Mouse (Mus musculus): Measurements from ENCODE around the gene Exoc8. TPM values are rescaled to one million over a fixed set of nuclear protein-coding genes. Genes with fewer than 3 reads are reported as not detected.

Gene Exoc8
- total RNA-seq (2015) (6.5 and 8.9 TPM in 2 replicates), total RNA-seq (2017) (14.5 and 16.1 TPM in 2 replicates)

DNA sequence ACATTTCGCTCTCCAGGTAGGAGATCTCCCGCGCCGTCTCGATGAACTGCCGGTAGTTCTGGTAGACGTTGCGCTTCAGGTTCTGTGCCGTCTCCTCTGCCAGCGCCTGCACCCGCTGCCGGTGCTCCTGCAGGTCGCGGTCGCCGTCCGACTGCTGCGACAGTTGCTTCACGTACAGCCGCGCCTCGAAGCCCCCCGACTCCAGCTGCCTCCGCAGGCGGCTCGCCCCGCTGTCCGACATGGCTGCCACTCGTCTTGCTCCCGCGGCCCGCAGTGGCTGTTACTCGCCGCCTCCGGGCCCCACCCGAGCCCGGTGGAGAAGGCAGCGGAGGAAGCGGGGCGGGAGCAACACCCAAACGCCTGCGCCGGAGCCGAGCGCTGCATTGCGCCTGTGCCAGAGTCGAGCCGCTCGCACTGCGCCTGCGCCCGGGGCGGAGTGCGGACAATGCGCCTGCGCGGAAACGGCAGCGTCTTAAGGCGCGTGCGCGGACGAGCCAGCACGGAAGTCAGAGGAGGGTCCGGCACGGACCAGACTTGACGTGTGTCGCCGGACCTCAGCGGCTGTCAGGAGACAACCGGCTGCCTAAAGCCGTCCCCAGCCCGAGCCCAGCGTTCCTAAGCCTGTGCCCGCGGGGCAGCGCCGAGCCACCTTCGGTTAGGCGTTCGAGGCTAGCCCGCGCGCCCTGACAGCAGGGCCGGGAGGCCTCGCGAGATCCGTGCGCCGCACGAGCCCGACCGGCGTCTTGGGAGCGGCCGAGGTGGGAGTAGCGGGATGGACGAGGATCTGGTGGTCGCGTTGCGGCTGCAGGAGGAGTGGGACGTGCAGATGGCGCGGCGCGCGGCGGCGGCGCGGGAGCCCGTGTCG, at the start of gene Exoc8, which contains the start of gene Sprtn:
Exoc8 (minus strand) TSS at position 320 of the 865 bp plus-strand sequence.
Sprtn (plus strand) TSS at position 501 of the 865 bp plus-strand sequence.
- peak; percentile 86 for ATAC-seq (ENCODE audit: poor library complexity, severe bottlenecking)

DNA sequence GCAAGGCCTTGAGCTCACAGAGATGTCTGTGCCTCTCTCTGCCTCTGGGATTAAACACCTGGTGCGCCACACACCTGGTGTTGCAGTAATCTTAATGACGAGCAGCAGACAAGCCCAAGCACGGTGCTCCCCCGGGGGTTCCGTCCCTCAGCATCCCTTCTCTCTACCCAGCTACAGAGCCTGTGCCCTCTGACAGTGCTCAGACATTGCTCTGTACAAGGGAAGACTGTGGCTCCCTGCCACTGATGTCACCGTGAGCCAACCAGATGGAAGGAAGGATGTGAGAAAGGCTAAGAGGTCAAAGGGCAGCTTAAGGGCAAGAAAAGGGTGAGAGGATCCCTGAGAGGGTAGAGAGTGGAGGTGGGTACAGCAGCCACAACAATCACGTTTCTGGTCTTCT, 46.9 kb upstream of the Exoc8 start:
- ATAC-seq (ENCODE audit: poor library complexity, severe bottlenecking), result no peak

GRCm38 (mm10) chr8:124943801-124944200, 46.3 kb upstream of the Exoc8 start:
- ATAC-seq (ENCODE audit: poor library complexity, severe bottlenecking), result no peak

DNA sequence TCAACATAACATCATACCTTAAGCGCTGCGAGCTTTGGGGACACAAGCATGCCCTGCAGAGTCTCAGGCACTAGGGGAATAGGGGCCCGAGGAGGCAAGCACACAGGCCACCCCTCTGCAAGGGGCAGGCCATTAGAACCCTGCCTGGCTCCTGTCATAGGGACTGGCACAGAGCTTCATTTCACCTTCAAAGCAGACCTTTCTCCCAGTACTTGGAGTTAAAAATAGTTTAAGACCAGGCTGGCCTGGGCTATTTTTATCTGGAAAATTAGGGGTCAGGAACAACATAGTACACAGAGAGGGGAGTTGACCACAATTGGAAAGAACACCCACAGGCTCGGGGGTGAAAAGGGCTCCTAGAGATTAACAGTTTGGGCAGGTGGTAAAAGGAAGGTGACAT, 39.8 kb upstream of the Exoc8 start:
- no peak for ATAC-seq (ENCODE audit: poor library complexity, severe bottlenecking)

- no peak for ATAC-seq (ENCODE audit: poor library complexity, severe bottlenecking)
Observed at GRCm38 (mm10) chr8:124936699-124937098, 39.2 kb upstream of the Exoc8 start.

DNA sequence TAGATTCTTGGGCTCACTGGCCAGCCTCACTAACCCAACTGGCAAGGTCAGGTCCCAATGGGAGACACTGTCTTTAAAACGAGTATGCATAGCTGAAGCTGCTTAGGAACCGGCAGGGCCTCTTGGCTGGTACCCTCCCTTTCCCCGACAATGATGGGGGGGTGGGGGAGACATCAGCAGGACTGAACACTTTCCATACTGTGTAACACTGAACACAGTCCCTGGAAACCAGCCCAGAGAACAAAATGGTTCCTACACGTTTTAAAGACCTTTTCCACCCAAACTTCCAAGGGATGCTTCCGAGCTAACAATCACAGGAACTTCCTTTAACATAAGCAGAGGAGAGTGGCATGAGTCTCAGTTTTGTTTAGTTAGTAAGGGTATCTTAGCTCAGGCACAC, 37.6 kb upstream of the Exoc8 start:
- no peak for ATAC-seq (ENCODE audit: poor library complexity, severe bottlenecking)

GRCm38 (mm10) chr8:124932435-124932834, 34.9 kb upstream of the Exoc8 start:
- peak; percentile 56 for ATAC-seq (ENCODE audit: poor library complexity, severe bottlenecking)

GRCm38 (mm10) chr8:124930649-124931048, 33.1 kb upstream of the Exoc8 start:
- ATAC-seq (ENCODE audit: poor library complexity, severe bottlenecking), result no peak

- ATAC-seq (ENCODE audit: poor library complexity, severe bottlenecking), result no peak
Observed at GRCm38 (mm10) chr8:124930086-124930485, 32.6 kb upstream of the Exoc8 start.

DNA sequence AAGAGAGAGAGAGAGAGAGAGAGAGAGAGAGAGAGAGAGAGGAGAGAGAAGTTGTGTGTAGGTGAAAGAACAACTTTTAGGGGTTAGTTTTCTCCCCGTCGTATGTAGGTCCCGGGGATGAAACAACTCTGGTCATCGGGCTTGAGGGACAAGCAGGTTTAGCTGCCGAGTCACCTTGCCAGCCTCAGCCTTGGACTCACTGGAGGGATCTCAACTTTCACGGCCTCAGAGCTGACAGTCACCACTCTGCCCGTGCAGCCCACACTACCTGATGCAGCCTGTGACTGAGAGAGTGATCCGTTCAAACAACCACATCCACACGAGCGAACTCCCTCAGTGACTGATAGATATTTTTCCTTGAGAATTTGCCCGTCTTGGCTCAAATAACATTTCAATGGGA, 31.5 kb upstream of the Exoc8 start:
- ATAC-seq (ENCODE audit: poor library complexity, severe bottlenecking), result no peak

GRCm38 (mm10) chr8:124926351-124926771, 28.9 kb upstream of the Exoc8 start:
- ATAC-seq (ENCODE audit: poor library complexity, severe bottlenecking), result no peak

- no peak for ATAC-seq (ENCODE audit: poor library complexity, severe bottlenecking)
Observed at GRCm38 (mm10) chr8:124925544-124926266, 28.2 kb upstream of the Exoc8 start.

DNA sequence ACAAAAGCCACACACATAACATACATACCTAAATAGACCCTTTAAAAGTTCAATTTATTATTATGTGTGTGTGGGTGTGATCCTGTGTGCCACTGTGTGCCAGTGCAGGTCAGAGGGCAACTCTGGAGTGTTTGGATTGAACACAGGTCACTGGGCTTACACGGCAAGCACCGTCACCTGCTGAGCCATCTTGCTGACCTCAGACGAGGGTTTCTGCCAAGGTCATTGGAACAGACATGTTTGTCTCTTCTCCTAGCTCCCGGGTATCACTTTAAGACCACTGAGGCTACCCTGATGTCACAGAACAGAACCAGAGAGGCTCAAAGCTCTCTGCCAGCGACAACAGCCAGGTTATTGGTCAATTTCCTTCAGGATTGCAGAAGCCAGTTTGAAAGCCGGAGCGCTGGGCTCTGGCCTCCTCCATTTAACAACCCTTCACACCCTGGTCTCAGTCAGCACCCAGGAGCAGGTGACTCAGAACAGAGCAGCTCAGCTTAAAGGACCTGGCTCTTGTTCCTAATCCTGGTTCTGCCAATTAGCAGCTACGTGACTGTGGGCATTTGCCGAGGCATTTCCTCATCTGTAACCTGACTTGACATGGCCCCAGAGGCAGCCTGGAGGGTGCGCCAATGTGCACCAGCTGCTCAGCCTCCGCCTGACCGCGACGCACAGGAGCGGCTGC, 26.6 kb upstream of the Exoc8 start:
- ATAC-seq (ENCODE audit: poor library complexity, severe bottlenecking), result peak; percentile 62

- ATAC-seq (ENCODE audit: poor library complexity, severe bottlenecking), result peak; percentile 28
Observed at GRCm38 (mm10) chr8:124922490-124923089, 25.1 kb upstream of the Exoc8 start.

DNA sequence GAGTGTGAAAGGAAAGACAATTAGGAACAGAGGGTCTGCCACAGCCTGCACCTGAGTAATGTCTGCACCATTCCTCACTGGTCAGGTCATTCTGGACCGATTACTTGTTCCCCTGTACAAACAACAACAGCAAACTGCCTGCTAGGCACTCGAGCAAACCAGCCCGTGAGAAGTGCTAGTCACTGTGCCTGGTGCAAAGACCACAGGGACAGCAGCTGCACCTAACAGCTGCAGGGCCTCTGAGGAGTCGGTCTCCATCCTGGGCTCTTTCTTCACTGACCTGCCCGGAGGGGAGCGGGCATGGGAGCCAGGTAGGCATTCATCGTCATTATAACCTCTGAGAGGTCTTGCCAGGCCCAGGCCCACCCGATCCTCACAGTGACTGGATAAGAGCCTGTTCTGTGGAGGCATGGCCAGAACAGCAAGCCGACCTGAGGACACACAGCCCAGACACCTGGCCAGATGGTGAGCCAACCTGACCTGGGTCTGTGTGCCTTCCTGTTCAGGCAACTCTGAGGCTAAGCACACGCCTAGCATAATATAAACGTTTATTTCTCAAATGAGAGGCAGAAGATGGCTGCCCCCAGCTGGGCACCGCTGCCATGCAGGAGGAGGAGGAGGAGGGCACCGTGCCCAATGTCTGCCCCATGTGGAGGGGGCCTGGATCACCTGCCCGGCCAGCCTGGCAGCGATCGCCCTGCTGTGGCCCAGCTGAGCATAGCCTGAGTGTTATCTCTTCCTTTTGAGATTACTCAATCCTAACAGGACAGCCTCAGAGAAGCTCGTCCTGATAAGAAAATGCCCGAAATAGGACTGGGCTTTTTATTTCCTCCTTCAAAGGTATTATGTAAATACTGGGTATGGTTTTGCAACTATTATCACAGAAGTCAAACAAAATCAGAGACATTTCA, 24.1 kb upstream of the Exoc8 start:
- peak; percentile 63 for ATAC-seq (ENCODE audit: poor library complexity, severe bottlenecking)

- ATAC-seq (ENCODE audit: poor library complexity, severe bottlenecking), result no peak
Observed at GRCm38 (mm10) chr8:124917741-124918484, 20.4 kb upstream of the Exoc8 start.

DNA sequence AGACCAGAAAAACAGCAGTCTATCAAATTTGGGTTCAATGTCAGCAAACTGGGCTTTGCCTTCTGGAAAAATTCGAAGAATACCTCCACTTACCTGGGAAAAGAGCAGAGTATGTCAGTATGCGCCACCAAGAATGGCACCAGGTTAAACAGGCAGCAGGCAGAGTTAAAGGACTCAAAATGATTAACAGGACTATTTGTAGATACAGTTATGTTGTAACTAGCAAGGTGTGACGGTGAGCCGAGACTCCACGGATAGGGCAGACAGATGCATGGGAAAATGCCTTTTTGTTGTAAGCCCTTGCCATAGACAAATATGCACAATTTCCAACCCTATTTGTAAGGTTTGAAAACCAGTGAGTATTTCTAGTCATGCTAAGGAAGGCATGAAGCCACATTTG, 16.6 kb upstream of the Exoc8 start:
- ATAC-seq (ENCODE audit: poor library complexity, severe bottlenecking), result no peak

DNA sequence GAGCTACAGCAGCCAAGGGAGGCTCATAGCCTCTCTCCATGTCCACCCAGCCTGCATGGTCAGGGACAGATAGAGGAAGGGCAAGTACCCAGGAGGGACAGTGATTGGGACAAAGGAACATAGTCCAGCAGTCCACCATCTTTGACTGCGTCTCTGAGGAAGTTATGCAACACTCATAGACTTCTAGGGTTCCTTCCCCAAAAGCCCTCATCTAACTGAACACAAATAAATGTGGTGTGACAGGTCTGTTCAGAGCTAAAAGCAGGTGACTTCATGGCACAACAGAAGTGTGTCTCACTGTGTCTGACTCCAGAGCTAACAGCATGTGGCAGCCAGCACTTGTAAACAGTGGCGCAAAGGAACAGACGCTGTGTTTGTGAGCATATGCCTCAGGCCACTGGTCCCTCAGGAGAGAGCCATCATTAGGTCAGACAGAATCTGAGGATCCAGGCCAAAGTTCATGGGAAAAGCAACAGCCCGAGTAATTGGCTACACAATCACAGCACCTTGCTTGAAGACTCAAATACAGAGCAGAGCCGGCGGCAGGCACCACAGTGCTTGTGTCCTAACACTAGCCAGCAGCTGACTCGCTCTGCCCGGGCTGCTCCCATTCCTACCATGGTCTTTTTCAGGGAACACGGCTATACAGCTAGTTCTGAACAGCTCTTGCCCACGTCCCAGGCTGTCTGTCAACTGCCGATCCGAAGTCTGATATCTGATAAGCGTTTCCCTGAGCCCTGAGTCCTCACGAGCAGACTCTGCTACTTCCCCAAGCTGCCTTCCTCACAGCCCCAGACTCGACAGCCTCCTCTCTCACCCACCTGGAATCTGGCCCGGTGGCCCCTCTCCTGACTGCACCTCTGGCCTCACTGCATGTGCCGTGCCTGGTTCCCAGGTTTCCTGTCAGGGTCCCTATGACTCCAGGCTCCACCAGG, 14.7 kb upstream of the Exoc8 start:
- ATAC-seq (ENCODE audit: poor library complexity, severe bottlenecking), result peak; percentile 89
